Mouse (Mus musculus) kidney, embryonic 14.5 days (tissue): ENCODE measurements around the gene Efcab9. TPM values are rescaled to one million over a fixed set of nuclear protein-coding genes. Genes with fewer than 3 reads are reported as not detected.

Source experiments
- ATAC-seq: fragments of 200-750 bp; cut with Nextera tagmentation; 2 replicates; pipeline ENCODE4 v1.8.0; 2017; ENCODE audit warnings: moderate number of reproducible peaks, mild to moderate bottlenecking, moderate TSS enrichment, moderate library complexity; ENCODE audit not compliant: low FRiP score, low TSS enrichment
- H3K27ac ChIP-seq: fragments of 300-500 bp; sonication (generic); 2 replicates; pipeline ENCODE4 v1.5.1; 2014; ENCODE audit warnings: low read depth, mild to moderate bottlenecking, low read length, moderate library complexity, mixed read lengths
- H3K27me3 ChIP-seq: fragments of 300-500 bp; sonication (generic); 2 replicates; pipeline ENCODE4 v1.6.1; 2014; ENCODE audit warnings: mild to moderate bottlenecking, low read length; ENCODE audit not compliant: control insufficient read depth, insufficient read depth
- H3K36me3 ChIP-seq: fragments of 300-500 bp; sonication (generic); 2 replicates; pipeline ENCODE4 v1.6.1; 2014; ENCODE audit warnings: low read length, mixed read lengths; ENCODE audit not compliant: control insufficient read depth, insufficient read depth
- H3K4me1 ChIP-seq: fragments of 300-500 bp; sonication (generic); 2 replicates; pipeline ENCODE4 v1.6.1; 2014; ENCODE audit warnings: low read length, mixed read lengths; ENCODE audit not compliant: control insufficient read depth, insufficient read depth
- H3K4me2 ChIP-seq: fragments of 300-500 bp; sonication (generic); replicated peaks from 2 replicates; pipeline ENCODE4 v1.6.1; 2014; ENCODE audit warnings: low read depth, mild to moderate bottlenecking, low read length
- H3K4me3 ChIP-seq: fragments of 300-500 bp; sonication (generic); 2 replicates; pipeline ENCODE4 v1.5.1; 2014; ENCODE audit warnings: mild to moderate bottlenecking, low read length
- H3K9ac ChIP-seq: fragments of 300-500 bp; sonication (generic); 2 replicates; pipeline ENCODE4 v1.6.1; 2014; ENCODE audit warnings: low read depth, mild to moderate bottlenecking, low read length, moderate library complexity
- H3K9me3 ChIP-seq: fragments of 300-500 bp; sonication (generic); 2 replicates; pipeline ENCODE4 v1.6.1; 2016; ENCODE audit warnings: low read length; ENCODE audit not compliant: control insufficient read depth
- WGBS: fragments of 180-500 bp; shearing (Covaris S2); extraction: QIAGEN DNeasy Blood & Tissue Kit; methylation state at CpG from one replicate; pipeline ENCODE4 v1.1.7; 2014; 5-methylcytosine and 5-hydroxymethylcytosine counted together
- polyA plus RNA-seq: library from polyadenylated mRNA; unstranded; fragments of >200 nt; fragmentation: Nextera tagmentation; extraction: Ambion mirVana; gene quantifications from 2 replicates; pipeline ENCODE4 v1.2.1, GENCODE M21; 2014

Efcab9 gene
- polyA plus RNA-seq, 1 experiment from 2014 or later: 0.43 TPM

DNA sequence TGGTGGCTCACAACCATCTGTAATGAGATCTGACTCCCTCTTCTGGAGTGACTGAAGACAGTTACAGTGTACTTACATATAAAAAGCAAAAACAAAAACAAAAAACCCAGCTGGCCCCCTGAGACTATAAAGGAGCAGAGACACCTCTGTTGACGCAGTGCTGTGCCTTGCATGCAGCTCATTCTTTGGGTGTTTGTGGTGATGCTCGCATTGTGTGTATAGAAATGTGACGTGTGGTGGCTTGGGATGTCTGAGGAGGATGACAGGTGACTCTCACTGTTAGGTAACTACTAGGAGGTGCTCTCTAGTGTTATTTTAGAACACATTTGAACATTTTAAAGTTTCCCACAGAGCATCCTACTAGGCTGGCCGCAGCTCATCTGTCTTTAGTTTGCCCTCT lies 3.8 kb upstream of the Efcab9 start:
- H3K4me3 ChIP-seq: no peak overlapping the region
- H3K4me2 ChIP-seq: no peak overlapping the region
- peaks cover 33% of the 10 kb centered on the region for H3K4me1 ChIP-seq
- no peak for ATAC-seq
- H3K9me3 ChIP-seq: no peaks in the 10 kb centered on the region
- H3K9ac ChIP-seq: no peak overlapping the region
- 98% methylated on average over 4 of the region's 4 CpGs for WGBS
- H3K27me3 ChIP-seq: no peaks in the 10 kb centered on the region
- no peaks in the 10 kb centered on the region for H3K36me3 ChIP-seq
- H3K27ac ChIP-seq: no peak overlapping the region

DNA sequence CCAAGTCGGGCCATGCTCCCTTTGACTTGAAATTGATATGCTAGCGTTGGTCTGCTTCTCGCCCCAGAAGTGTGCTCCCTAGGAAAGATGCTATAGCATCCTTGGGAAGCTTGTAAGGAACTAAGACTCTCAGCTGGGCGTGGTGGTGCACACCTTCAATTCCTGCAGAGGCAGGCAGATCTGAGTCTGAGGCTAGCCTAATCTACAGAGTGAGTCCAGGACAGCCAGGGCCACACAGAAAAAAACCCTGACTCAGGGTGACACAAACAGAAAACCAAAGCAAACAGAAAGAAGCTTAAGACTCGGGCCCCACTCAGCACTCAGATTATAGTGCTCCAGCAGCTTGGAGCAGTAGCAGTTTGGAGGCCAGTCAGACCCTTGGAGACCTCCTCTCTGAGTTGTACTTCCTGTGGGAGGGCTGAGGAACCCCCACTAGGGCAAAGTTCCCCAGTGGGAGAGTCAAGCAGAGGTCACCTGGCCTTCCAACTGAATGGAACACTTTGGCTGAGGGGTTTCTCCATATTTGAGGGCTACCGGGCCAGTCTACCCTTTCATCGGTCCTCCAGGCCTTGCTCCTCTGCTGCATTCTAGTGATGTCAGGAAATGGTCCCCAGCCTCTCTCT lies 2.7 kb upstream of the Efcab9 start:
- peak overlapping the region; percentile 9; the same call in 1 of the 2 replicates for H3K27ac ChIP-seq
- H3K9ac ChIP-seq: no peak overlapping the region
- WGBS: 58% methylated on average over 7 of the region's 7 CpGs
- H3K9me3 ChIP-seq: no peaks in the 10 kb centered on the region
- no peaks in the 10 kb centered on the region for H3K36me3 ChIP-seq
- H3K27me3 ChIP-seq: no peaks in the 10 kb centered on the region
- peaks cover 31% of the 10 kb centered on the region for H3K4me1 ChIP-seq
- H3K4me3 ChIP-seq: peak overlapping the region; percentile 61
- H3K4me2 ChIP-seq: peak overlapping the region; percentile 98
- no peak for ATAC-seq

DNA sequence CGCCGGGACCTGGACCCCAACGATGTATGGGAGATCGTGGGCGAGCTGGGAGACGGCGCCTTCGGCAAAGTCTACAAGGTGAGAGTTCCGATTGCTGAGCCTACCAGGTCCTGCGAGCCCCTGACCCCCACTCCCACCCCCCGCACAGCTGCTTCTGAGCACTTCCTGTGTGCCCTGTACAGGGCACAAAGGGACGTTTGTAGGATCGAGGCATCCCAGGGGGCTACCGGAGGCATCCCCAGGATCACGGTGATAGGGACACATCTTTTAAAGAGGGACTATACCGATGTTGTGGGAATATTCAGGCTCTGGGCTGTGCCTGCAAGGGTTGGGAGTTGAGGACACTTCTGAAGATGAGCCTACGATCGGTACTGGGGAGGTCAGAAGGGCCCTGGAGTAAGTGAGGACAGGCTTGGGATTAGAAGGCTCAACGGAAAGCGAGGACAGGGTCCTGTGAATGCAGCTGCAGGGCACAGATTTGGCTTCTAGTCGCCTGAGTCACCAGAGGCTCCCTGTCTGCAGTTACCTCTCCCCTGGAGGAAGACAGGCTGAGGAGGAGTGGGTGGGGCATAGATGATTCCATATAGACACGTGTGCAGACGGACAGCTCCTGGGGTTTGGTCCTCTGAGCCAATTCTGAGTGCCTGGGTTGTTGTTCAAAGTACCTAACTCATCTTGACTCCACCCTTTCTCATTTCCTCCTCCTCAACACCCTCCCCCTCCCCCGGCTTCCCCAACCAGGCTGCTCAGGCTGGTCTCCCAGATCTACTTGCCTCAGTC lies 1.8 kb upstream of the Efcab9 start:
- peak overlapping the region; percentile 98 for H3K4me2 ChIP-seq
- peak; percentile 51 for ATAC-seq
- no peaks in the 10 kb centered on the region for H3K36me3 ChIP-seq
- peak overlapping the region; percentile 72 for H3K9ac ChIP-seq
- no peaks in the 10 kb centered on the region for H3K27me3 ChIP-seq
- peaks cover 24% of the 10 kb centered on the region for H3K4me1 ChIP-seq
- peak overlapping the region; percentile 32; the same call in 1 of the 2 replicates for H3K27ac ChIP-seq
- WGBS: 1% methylated on average over 24 of the region's 24 CpGs
- no peaks in the 10 kb centered on the region for H3K9me3 ChIP-seq
- peak overlapping the region; percentile 61 for H3K4me3 ChIP-seq

DNA sequence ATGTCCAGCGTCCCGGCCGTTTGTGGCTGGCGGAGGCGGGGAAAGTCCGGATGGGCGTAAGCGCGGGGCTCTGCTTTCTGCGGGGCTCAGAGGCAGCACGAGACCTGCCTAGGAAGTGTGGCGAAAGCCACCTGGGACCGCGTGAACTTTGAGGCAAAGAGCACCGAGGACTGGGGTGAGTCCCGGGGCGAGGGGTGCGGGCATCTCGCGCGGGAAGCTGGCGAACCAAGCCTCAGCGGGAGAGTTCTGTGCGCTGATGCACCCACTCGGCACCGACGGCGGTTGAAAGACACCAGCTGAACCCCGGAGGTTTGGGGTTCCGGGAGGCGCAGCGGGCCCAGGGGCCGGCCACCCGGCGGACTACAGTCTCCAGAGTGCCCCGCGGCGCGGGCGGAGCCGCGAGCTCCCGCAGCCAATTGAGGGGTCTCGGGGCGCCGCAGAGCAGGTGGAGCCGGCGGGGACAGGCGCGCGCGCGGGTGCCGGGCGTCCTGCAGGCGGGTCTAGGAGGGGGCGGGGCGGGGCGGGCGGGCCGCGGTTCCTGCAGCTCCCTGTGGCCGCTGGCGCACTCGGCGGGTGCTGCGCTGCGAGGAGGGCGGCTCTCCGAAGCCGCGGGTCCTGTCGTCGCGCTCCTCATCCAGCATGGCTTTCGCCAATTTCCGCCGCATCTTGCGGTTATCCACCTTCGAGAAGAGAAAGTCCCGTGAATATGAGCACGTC lies 1.0 kb upstream of the Efcab9 start, which contains the start of gene Stk10:
TSS of gene Stk10 (plus strand) at position 541 of the 717 bp plus-strand sequence.
- Histone ChIP-seq H3K9me3 (no peaks in the 10 kb centered on the region), H3K4me3 (peak within 1 kb of the TSS; percentile 61), H3K9ac (peak within 1 kb of the TSS; percentile 72), H3K4me1 (peaks cover 18% of the 10 kb centered on the region), H3K27me3 (no peaks in the 10 kb centered on the region), H3K27ac (peak within 1 kb of the TSS; percentile 32; the same call in 1 of the 2 replicates), H3K4me2 (peak within 1 kb of the TSS; percentile 98), H3K36me3 (peaks cover 4% of the 10 kb centered on the region; the same call in 1 of the 2 replicates)
- ATAC-seq: peak; percentile 95
- WGBS: under 1% methylated on average over 72 of the region's 82 CpGs

DNA sequence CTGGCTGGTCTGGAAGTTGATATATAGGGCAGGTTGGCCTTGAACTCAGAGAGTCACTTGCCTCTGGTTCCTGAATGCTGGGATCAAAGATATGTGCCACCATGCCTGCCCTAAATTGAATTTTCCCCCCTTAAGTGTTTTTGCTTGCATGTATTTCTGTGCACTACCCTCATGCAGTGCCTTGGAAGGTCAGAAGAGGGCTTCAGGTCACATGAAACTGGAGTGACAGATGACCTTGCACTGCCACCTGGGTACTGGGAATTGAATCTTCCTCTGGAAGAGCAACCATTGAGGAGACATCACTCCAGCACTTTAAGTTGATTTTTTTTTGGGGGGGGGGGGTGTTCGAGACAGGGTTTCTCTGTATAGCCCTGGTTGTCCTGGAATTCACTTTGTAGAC lies 1.7 kb downstream of the Efcab9 start:
- Histone ChIP-seq H3K9me3 (no peaks in the 10 kb centered on the region), H3K4me3 (no peak overlapping the region), H3K4me1 (peaks cover 13% of the 10 kb centered on the region), H3K36me3 (peaks cover 4% of the 10 kb centered on the region; the same call in 1 of the 2 replicates), H3K27ac (no peak overlapping the region), H3K27me3 (no peaks in the 10 kb centered on the region), H3K4me2 (no peak overlapping the region), H3K9ac (no peak overlapping the region)
- ATAC-seq: no peak
- 80% methylated on average over 1 of the region's 1 CpGs for WGBS

DNA sequence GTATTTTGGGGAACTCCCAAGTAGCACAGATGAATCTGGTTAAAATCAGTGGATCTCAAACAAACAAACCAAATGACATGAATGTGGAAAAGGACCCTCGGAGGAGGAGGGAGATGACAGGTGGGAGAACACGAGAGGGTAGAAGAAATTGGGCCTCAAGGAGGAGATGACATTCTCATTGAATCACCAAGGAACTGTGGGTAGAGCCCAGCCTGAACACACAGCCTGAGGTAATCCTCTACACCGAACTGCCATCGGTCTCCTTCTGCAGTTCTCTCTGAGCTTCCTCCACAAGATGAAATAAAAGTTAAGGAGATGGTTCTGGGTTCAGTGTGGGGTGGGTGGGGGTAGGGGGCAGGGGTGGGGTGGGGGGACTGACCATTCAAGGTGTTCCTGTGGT lies 4.9 kb downstream of the Efcab9 start:
- WGBS: 82% methylated on average over 4 of the region's 4 CpGs

DNA sequence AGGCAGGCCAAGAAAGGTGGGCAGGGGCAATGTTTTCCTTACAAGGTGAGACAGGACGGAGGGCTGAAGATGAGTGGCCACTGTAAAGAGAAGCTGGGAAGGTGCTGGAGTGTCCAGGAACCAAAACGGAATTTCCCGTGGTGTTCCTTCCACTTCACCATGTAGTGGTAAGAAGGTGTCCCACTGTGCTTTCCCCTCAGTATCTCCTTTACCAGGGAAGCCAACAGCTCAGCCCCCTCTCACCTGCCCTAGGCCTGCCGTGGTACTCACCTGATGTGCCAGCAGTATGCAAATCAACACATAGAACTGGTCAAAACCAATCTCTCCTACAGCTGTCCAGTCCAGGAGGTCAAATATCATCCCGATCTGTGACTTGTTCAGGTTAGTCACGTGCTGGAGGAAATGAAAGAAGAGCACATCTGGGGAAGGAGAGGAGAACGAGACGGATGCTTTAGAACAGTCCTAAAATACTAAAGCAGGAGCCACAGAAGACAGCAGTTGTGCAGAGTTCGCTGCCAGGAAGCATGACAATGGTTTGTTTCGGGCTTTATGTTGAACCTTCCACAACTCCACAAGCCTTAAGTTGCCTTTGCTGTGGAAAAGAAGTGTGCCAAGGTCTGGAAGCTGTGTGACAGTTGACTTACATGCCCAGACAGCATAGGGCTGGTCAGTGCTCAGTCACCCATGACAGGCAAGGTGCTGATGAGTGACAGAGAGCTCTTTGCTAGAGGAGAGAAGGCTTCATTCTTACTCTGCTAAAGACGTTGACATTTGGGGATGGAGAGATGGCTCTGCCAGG lies 7.6 kb downstream of the Efcab9 start:
- no peak overlapping the region for H3K4me3 ChIP-seq
- no peaks in the 10 kb centered on the region for H3K27me3 ChIP-seq
- H3K4me2 ChIP-seq: no peak overlapping the region
- peaks cover 4% of the 10 kb centered on the region; the same call in 1 of the 2 replicates for H3K36me3 ChIP-seq
- no peak overlapping the region for H3K9ac ChIP-seq
- 70% methylated on average over 11 of the region's 11 CpGs for WGBS
- no peak overlapping the region for H3K27ac ChIP-seq
- H3K9me3 ChIP-seq: no peaks in the 10 kb centered on the region
- ATAC-seq: no peak
- H3K4me1 ChIP-seq: no peaks in the 10 kb centered on the region

More for the DNA sequence above, 4.9 kb downstream of the Efcab9 start:
- H3K4me2 ChIP-seq: no peak overlapping the region
- no peaks in the 10 kb centered on the region for H3K27me3 ChIP-seq
- no peak overlapping the region for H3K9ac ChIP-seq
- H3K4me3 ChIP-seq: no peak overlapping the region
- no peak for ATAC-seq
- H3K9me3 ChIP-seq: no peaks in the 10 kb centered on the region
- H3K27ac ChIP-seq: no peak overlapping the region
- peaks cover 4% of the 10 kb centered on the region; the same call in 1 of the 2 replicates for H3K36me3 ChIP-seq
- H3K4me1 ChIP-seq: no peaks in the 10 kb centered on the region

DNA sequence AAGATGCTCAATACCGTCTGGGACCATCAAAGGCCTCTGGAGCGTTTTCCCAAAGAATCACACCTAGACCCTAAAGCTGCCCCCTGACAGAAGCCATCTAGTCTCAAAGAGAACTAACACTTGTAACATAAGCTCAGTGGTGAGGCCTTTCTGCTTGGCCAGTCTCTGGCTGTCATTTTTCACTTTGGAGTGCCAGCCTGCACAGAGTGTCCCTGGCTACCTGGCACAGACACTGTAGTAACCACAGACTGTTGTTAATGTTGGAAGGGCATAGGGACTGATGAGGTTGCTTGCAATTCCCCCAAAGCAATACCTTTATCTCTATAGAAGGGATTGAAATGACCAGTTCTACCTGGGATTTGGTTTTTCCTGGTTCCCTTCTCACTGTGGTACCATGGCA lies 10.6 kb downstream of the Efcab9 start:
- Histone ChIP-seq H3K9me3 (no peaks in the 10 kb centered on the region), H3K27ac (no peak overlapping the region), H3K9ac (no peak overlapping the region), H3K36me3 (peaks cover 18% of the 10 kb centered on the region), H3K4me2 (no peak overlapping the region), H3K4me1 (no peaks in the 10 kb centered on the region), H3K27me3 (no peaks in the 10 kb centered on the region), H3K4me3 (no peak overlapping the region)
- ATAC-seq: no peak
- 54% methylated on average over 2 of the region's 2 CpGs for WGBS
